Mouse (Mus musculus): ENCODE results near the gene Slc26a11.

Slc26a11 gene

GRCm38 (mm10) chr11:119402501-119403160 lies 47.3 kb downstream of the Slc26a11 start:
- no peak for DNase-seq (ENCODE audit: low spot score)

GRCm38 (mm10) chr11:119404627-119405026 lies 49.3 kb downstream of the Slc26a11 start:
- no peak for DNase-seq (ENCODE audit: low spot score)

- no peak for DNase-seq (ENCODE audit: low spot score)
These were observed 52.0 kb downstream of the Slc26a11 start for GRCm38 (mm10) chr11:119407381-119407780.

- DNase-seq (ENCODE audit: low spot score), result no peak
These were observed 52.6 kb downstream of the Slc26a11 start for GRCm38 (mm10) chr11:119407977-119408376.

- DNase-seq (ENCODE audit: low spot score), result no peak
These were observed 64.2 kb downstream of the Slc26a11 start for GRCm38 (mm10) chr11:119419327-119420118.

- DNase-seq (ENCODE audit: low spot score), result no peak
These were observed 65.1 kb downstream of the Slc26a11 start for GRCm38 (mm10) chr11:119420426-119420825.

- DNase-seq (ENCODE audit: low spot score), result no peak
These were observed 72.1 kb downstream of the Slc26a11 start for GRCm38 (mm10) chr11:119427431-119427830.

- no peak for DNase-seq (ENCODE audit: low spot score)
These were observed 72.6 kb downstream of the Slc26a11 start for GRCm38 (mm10) chr11:119427986-119428385.

GRCm38 (mm10) chr11:119428649-119429136 lies 73.3 kb downstream of the Slc26a11 start:
- no peak for DNase-seq (ENCODE audit: low spot score)

Data from left cerebral cortex, adult 11 months (tissue).